Comparison of ENCODE assay signal across 9 mouse cellular contexts in genomic region chr8:111741556-111741955, GRCm38 (mm10). TPM values are rescaled to one million over a fixed set of nuclear protein-coding genes. Genes with fewer than 3 reads are reported as not detected.
DNase-seq lines count a peak whose midpoint lies in the region; ATAC-seq and TF ChIP-seq lines count a peak whose summit lies in the region.
"Had no signal": no experiment of that assay in that cellular context is flagged by ENCODE, and none has a peak within 500 bp of the region (broad histone marks: within the 10 kb centered on the region; RNA-seq: fewer than 3 reads in every experiment).

No protein-coding gene starts in this region.

- WGBS in heart, embryonic 11.5 days (ENCODE audit: insufficient replicate concordance), result 79% methylated on average over 6 of the region's 6 CpGs
- WGBS in embryonic facial prominence, embryonic 11.5 days, result 68% methylated on average over 6 of the region's 6 CpGs
- WGBS in hindbrain, postnatal 0 days, result 64% methylated on average over 6 of the region's 6 CpGs
- 84% methylated on average over 6 of the region's 6 CpGs for WGBS in midbrain, embryonic 10.5 days

- peaks cover 74% of the 10 kb centered on the region for H3K4me1 ChIP-seq in heart, embryonic 11.5 days (ENCODE audit: control insufficient read depth, insufficient read depth, low read length)
- peaks cover 2% of the 10 kb centered on the region for H3K4me1 ChIP-seq in embryonic facial prominence, embryonic 11.5 days (ENCODE audit: control insufficient read depth, insufficient read depth, low read length)
- H3K4me1 ChIP-seq in hindbrain, postnatal 0 days (ENCODE audit: insufficient read depth, low read length), result peaks cover 56% of the 10 kb centered on the region
- peaks cover 96% of the 10 kb centered on the region for H3K4me1 ChIP-seq in midbrain, embryonic 10.5 days

- H3K27ac ChIP-seq in heart, embryonic 11.5 days (ENCODE audit: low read depth, low read length), result peak overlapping the region; percentile 47; the same call in 1 of the 2 replicates
- H3K27ac ChIP-seq in embryonic facial prominence, embryonic 11.5 days (replicated peaks; ENCODE audit: low read depth, low read length), result no peak overlapping the region
- H3K27ac ChIP-seq in hindbrain, postnatal 0 days, result peak overlapping the region; percentile 81; the same call in 1 of the 2 replicates
- H3K27ac ChIP-seq in midbrain, embryonic 10.5 days (replicated peaks), result no peak overlapping the region

- no peak for DNase-seq in heart, adult 8-10 months (ENCODE audit: low spot score)
- no peak for DNase-seq in embryonic facial prominence, embryonic 11.5 days (ENCODE audit: low spot score)
- no peak for DNase-seq in hindbrain, postnatal 0 days (ENCODE audit: low spot score)
- DNase-seq in midbrain, embryonic 10.5 days (ENCODE audit: low spot score), result no peak
- DNase-seq in spleen, postnatal 10 days (ENCODE audit: low spot score in 2 of 2), result no peak
- DNase-seq in layer of hippocampus, adult 9-11 months, result no peak

- no peaks in the 10 kb centered on the region for H3K27me3 ChIP-seq in heart, embryonic 11.5 days (ENCODE audit: control insufficient read depth, insufficient read depth, low read length)
- no peaks in the 10 kb centered on the region for H3K27me3 ChIP-seq in embryonic facial prominence, embryonic 11.5 days (ENCODE audit: control insufficient read depth, insufficient read depth, low read length)
- no peaks in the 10 kb centered on the region for H3K27me3 ChIP-seq in hindbrain, postnatal 0 days (ENCODE audit: insufficient read depth, low read length)
- H3K27me3 ChIP-seq in midbrain, embryonic 10.5 days (ENCODE audit: low read depth, poor library complexity, severe bottlenecking), result peaks cover 8% of the 10 kb centered on the region

- H3K9ac ChIP-seq in heart, embryonic 11.5 days (ENCODE audit: low read depth, low read length), result peak overlapping the region; percentile 97; the same call in 1 of the 2 replicates
- peak overlapping the region; percentile 91 for H3K9ac ChIP-seq in embryonic facial prominence, embryonic 11.5 days (replicated peaks; ENCODE audit: low read length)
- 0 out of 2 replicates have a peak overlapping the region, but pooled peaks have one; percentile 91 for H3K9ac ChIP-seq in hindbrain, postnatal 0 days (replicated peaks; ENCODE audit: low read length)

- H3K4me3 ChIP-seq in heart, embryonic 11.5 days (ENCODE audit: low read depth, low read length), result no peak overlapping the region
- no peak overlapping the region for H3K4me3 ChIP-seq in embryonic facial prominence, embryonic 11.5 days (ENCODE audit: low read depth, low read length)
- H3K4me3 ChIP-seq in hindbrain, postnatal 0 days (ENCODE audit: low read length), result peak overlapping the region; percentile 90
- peak overlapping the region; percentile 95 for H3K4me3 ChIP-seq in midbrain, embryonic 10.5 days

- H3K9me3 ChIP-seq in heart, embryonic 11.5 days (replicated peaks; ENCODE audit: control insufficient read depth, low read length), result no peaks in the 10 kb centered on the region
- H3K9me3 ChIP-seq in embryonic facial prominence, embryonic 11.5 days (replicated peaks; ENCODE audit: control insufficient read depth, low read length), result no peaks in the 10 kb centered on the region
- H3K9me3 ChIP-seq in hindbrain, postnatal 0 days (ENCODE audit: low read length), result no peaks in the 10 kb centered on the region
- H3K9me3 ChIP-seq in midbrain, embryonic 10.5 days (replicated peaks), result no peaks in the 10 kb centered on the region
- H3K9me3 ChIP-seq: G1E had no signal

- peak overlapping the region; percentile 76 for H3K4me2 ChIP-seq in heart, embryonic 11.5 days
- H3K4me2 ChIP-seq in embryonic facial prominence, embryonic 11.5 days (ENCODE audit: low read depth, low read length), result peak overlapping the region; percentile 68; the same call in 1 of the 2 replicates
- H3K4me2 ChIP-seq in hindbrain, postnatal 0 days (ENCODE audit: low read depth, low read length), result peak overlapping the region; percentile 74

- no peak for TF ChIP-seq CTCF in hindbrain, postnatal 0 days (IDR thresholded peaks at IDR 0.05; ENCODE audit: low read depth)

- no peaks in the 10 kb centered on the region for H3K36me3 ChIP-seq in heart, embryonic 11.5 days (ENCODE audit: control insufficient read depth, insufficient read depth, low read length)
- H3K36me3 ChIP-seq in embryonic facial prominence, embryonic 11.5 days (replicated peaks; ENCODE audit: control insufficient read depth, insufficient read depth, low read depth, low read length), result no peaks in the 10 kb centered on the region; the same call in 1 of the 2 replicates
- H3K36me3 ChIP-seq in hindbrain, postnatal 0 days (ENCODE audit: insufficient read depth, low read length), result no peaks in the 10 kb centered on the region
- H3K36me3 ChIP-seq in midbrain, embryonic 10.5 days, result peaks cover 12% of the 10 kb centered on the region; the same call in 1 of the 2 replicates
- H3K36me3 ChIP-seq: G1E had no signal

- ATAC-seq in heart, embryonic 11.5 days (replicated peaks; ENCODE audit: insufficient number of reproducible peaks, low FRiP score, low TSS enrichment), result no peak
- no peak for ATAC-seq in embryonic facial prominence, embryonic 11.5 days (replicated peaks; ENCODE audit: insufficient number of reproducible peaks, low FRiP score, low TSS enrichment, low read depth)
- ATAC-seq in hindbrain, postnatal 0 days, result no peak
- no peak for ATAC-seq in megakaryocyte, adult 5-6 weeks (ENCODE audit: poor library complexity, severe bottlenecking)

RNA-seq across cellular contexts. Expression of gene Bcar1, which starts 2.1 kb away (rescaled TPM):
- polyA plus RNA-seq in heart, embryonic 11.5 days (2014; fragmentation: Nextera tagmentation; extraction: Ambion mirVana), result 46.6 and 53.8 TPM in 2 replicates
- total RNA-seq in heart, adult 8-10 months (2022), result 10 to 100 TPM; 18.5 to 21.8 (median 19.5) TPM
- 30.9 and 36.5 TPM in 2 replicates for polyA plus RNA-seq in embryonic facial prominence, embryonic 11.5 days (2014; fragmentation: Nextera tagmentation; extraction: Ambion mirVana)
- total RNA-seq in hindbrain, postnatal 0 days (2014; rRNA removed), result 93.6 and 100 TPM in 2 replicates
- polyA plus RNA-seq in hindbrain, postnatal 0 days (2015; fragmentation: Nextera tagmentation; extraction: Ambion mirVana), result 42.6 and 48.8 TPM in 2 replicates
- polyA plus RNA-seq in midbrain, embryonic 10.5 days (2016; fragmentation: Nextera tagmentation; extraction: Ambion mirVana), result 52.4 and 53.7 TPM in 2 replicates
- 0.21 TPM in 1 of 2 replicates, not detected in the other for total RNA-seq in megakaryocyte, adult 5-6 weeks (2015)
- total RNA-seq in megakaryocyte, adult 5-6 weeks (2017), result not detected in 2 replicates

RNA-seq across cellular contexts. Expression of gene Ctrb1, which starts 50.7 kb away (rescaled TPM):
- polyA plus RNA-seq in heart, embryonic 11.5 days (2014; fragmentation: Nextera tagmentation; extraction: Ambion mirVana), result not detected in 2 replicates
- not detected for total RNA-seq in heart, adult 8-10 months (2022)
- polyA plus RNA-seq in embryonic facial prominence, embryonic 11.5 days (2014; fragmentation: Nextera tagmentation; extraction: Ambion mirVana), result not detected in 2 replicates
- total RNA-seq in hindbrain, postnatal 0 days (2014; rRNA removed), result not detected in 2 replicates
- polyA plus RNA-seq in hindbrain, postnatal 0 days (2015; fragmentation: Nextera tagmentation; extraction: Ambion mirVana), result not detected in 2 replicates
- polyA plus RNA-seq in midbrain, embryonic 10.5 days (2016; fragmentation: Nextera tagmentation; extraction: Ambion mirVana), result not detected in 2 replicates
- total RNA-seq in megakaryocyte, adult 5-6 weeks (2015), result not detected in 2 replicates
- total RNA-seq in megakaryocyte, adult 5-6 weeks (2017), result not detected in 2 replicates
- total RNA-seq: G1E had no signal
- polyA plus RNA-seq: G1E had no signal

Comparison
In these comparisons a context has a peak if more than half of its experiments do, and no peak if none do; other contexts are left out.
1. H3K27ac ChIP-seq: peak in heart, embryonic 11.5 days (single experiment) and hindbrain, postnatal 0 days (single experiment); none in embryonic facial prominence, embryonic 11.5 days (single experiment) and midbrain, embryonic 10.5 days (single experiment).
2. H3K4me3 ChIP-seq: peak in hindbrain, postnatal 0 days (single experiment) and midbrain, embryonic 10.5 days (single experiment); none in heart, embryonic 11.5 days (single experiment) and embryonic facial prominence, embryonic 11.5 days (single experiment).
3. Peak in every context shown above with its lines, with median percentiles within 50 percentile points of each other: H3K4me2 ChIP-seq and H3K9ac ChIP-seq.